Mouse (Mus musculus) left cerebral cortex, adult 2 months (tissue): ENCODE measurements around the gene Zfp931. TPM values are rescaled to one million over a fixed set of nuclear protein-coding genes. Genes with fewer than 3 reads are reported as not detected.
"Not testable (repeated sequence)": the region's sequence is repeated elsewhere in the genome, so short reads cannot be mapped to it uniquely, and the experiment has no call there.

Experiments used
- DNase-seq, 2 experiments: peaks; one replicate each; pipeline ENCODE4 v3.0.0; 2021 to 2022; ENCODE audit warnings: low spot score in 2 of 2, mixed read lengths in 1 of 2; ENCODE audit errors: extremely low spot score in 1 of 2
- H3K27ac ChIP-seq: fragments of 200-600 bp; 2 replicates; pipeline ENCODE4 v1.8.1; 2022
- H3K4me3 ChIP-seq: fragments of 200-600 bp; 2 replicates; pipeline ENCODE4 v1.8.1; 2022
- CTCF ChIP-seq: fragments of 200-600 bp; IDR thresholded peaks from 2 replicates; pipeline ENCODE4 v1.8.1; 2022; ENCODE audit warnings: antibody characterized with exemption, mild to moderate bottlenecking, moderate library complexity
- intact Hi-C: fragments of 180-260 bp; cut with DNase I; formaldehyde crosslinking; loops from one replicate; pipeline ENCODE4 v1.15.1; 2025
- total RNA-seq, 2 experiments: library from RNA; stranded (reverse); gene quantifications; 2 replicates each; pipeline ENCODE4 v1.2.3; 2021

Zfp931 gene
- total RNA-seq, 2 experiments from 2014 or later: 21.3 to 21.4 TPM

DNA sequence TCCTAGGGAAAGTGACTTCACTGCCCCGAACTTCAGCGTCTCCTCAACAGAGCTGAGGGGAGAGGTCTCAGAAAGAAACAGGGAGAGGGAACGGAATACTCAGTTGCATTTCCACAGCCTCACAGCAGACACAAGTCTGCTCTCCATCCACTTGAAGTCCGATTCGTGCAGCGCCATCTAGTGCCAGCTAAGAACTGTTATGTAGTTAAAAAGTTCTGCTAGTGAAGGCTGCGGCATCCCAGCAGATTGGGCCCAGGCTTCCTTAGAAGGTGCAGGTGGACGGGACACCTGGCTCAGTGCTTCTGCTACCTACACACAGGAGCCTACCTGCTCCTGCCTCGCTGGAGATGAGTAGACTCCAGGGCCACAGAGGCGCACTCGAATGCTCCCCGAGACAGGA lies 39.7 kb upstream of the Zfp931 start:
- Histone ChIP-seq H3K27ac (no peak overlapping the region), H3K4me3 (no peak overlapping the region)
- TF ChIP-seq CTCF: peak; percentile 77
- DNase-seq: peak; percentile 65 to 66
- intact Hi-C loops: loop anchor here (5.0 kb wide), 1 partner anchor 219 kb away; no protein-coding TSS in a partner anchor

DNA sequence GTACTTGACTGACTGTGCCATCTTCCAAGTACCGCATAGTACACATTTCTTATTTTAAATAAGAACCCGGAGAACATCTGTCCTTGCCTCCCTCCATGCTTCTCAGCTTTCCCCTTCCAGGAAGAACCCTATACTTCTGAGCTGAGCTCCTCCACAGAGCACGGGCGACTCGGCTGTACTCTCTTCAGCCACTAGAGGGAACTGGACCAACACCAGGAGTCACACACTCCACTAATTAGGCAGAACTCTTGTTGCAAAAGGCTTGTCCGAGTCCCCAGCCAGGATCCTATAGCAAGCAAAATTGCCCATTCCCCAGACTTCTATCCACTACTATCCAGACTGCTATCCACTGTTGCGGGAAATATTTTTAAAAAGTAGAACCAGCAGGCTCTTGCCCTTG lies 23.7 kb upstream of the Zfp931 start:
- intact Hi-C loops: no loop called here
- Histone ChIP-seq H3K27ac (no peak overlapping the region), H3K4me3 (no peak overlapping the region)
- DNase-seq: peak; percentile 71 to 75
- TF ChIP-seq CTCF: peak; percentile 90

DNA sequence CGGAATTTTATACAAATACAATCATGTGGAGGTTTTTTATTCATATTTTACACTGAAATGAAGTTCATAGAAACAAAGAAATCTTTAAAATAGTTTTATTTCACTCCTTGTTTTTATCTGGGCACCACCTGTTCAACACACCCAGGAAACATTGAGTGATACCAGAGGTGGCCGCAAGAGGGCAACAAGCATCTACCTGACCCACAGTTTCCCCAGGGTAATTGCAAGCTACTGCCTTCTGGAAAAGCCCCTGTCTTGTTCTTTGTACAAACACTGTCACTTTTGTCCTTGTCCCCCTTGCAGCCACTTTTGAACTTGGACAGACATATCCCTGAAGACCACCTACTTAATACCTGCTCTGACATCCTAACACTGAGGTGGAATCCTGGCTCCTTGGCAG lies 19.7 kb upstream of the Zfp931 start:
- intact Hi-C loops: no loop called here
- no peak overlapping the region for H3K27ac ChIP-seq
- DNase-seq: peak; percentile 65 to 79
- H3K4me3 ChIP-seq: no peak overlapping the region
- TF ChIP-seq CTCF: peak; percentile 84

DNA sequence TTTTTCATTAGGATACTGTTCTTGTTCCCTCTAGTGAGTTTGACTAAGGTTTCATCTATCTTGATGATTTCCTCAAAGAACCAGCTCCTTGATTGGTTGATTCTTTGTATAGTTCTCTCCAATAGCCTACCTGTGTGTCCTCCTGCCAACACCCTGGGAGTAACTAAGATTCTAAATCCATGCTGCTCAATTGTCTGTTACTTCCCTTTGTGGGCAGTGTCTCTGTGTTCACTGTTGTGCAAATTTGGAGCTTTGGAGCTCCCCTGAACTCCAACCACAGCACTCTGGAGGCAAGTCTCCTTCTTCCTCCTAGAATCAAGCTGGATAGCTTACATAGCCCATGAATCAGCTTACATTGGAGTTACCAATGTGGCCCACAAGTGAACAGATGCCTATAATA lies 11.3 kb upstream of the Zfp931 start:
- TF ChIP-seq CTCF: no peak
- intact Hi-C loops: no loop called here
- Histone ChIP-seq H3K27ac (no peak overlapping the region), H3K4me3 (no peak overlapping the region)
- no peak for DNase-seq

DNA sequence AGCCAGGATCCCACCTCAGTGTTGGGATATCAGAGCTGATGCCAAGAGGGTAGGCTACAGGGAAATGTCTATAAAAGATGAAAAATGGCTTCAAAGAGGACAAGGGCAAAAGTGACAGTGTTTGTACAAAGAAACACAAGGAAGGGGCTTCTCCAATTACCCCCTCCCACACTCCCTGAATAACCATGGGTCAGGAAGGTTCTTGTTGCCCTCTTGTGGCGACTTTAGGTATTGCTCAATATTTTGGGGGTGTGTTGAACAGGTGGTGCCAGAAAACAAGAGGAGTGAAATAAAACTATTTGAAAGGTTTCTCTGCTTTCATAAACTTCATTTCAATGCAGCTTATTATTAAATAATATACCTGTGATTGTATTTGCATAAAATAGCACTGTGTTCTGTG lies 20.1 kb downstream of the Zfp931 start:
- no peak overlapping the region for H3K27ac ChIP-seq
- H3K4me3 ChIP-seq: no peak overlapping the region
- TF ChIP-seq CTCF: peak; percentile 76
- intact Hi-C loops: no loop called here
- DNase-seq: peak; percentile 34 to 43

DNA sequence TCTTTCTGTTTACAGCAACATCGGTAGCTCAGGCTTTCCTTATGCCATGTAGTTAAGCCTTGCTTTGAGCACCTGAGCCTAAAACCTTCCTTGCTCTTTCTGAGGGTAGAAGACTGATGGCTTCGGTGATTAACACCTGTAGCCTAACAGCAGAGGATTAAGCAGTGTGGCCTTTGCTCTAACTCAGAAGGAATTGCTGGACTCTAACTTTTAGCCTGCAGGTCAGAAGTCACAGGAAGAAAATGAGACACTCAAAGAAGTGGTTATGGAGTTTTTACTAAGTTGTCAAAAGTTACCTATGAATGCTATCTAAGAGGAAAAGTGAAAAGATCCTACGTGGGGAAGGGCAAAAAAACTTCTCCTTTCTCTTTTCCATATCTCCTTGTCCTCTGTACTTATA lies 50.7 kb downstream of the Zfp931 start:
- intact Hi-C loops, H3K27ac ChIP-seq, H3K4me3 ChIP-seq, DNase-seq: not testable (repeated sequence)

DNA sequence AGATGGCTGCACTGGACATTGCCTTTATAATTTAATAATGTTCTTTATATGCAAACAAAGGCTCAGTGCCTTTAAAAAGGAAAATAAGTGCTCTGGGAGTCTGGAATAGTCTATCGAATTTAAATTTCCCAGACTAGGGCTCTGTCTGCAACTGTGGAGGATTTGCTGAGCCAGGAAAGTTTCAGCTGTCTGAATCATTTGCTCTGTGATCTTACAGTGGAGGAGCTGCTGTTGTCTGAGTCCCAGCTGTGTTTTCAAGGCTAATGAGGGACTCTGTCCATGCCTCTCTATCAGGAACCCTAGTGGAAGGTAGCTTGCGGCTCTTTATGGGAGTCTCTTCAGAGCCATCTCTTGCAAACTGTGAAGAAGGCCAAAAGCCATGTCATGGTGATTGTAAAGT lies 54.4 kb downstream of the Zfp931 start:
- DNase-seq, intact Hi-C loops, H3K27ac ChIP-seq: not testable (repeated sequence)
- H3K4me3 ChIP-seq: peak overlapping the region; percentile 72

DNA sequence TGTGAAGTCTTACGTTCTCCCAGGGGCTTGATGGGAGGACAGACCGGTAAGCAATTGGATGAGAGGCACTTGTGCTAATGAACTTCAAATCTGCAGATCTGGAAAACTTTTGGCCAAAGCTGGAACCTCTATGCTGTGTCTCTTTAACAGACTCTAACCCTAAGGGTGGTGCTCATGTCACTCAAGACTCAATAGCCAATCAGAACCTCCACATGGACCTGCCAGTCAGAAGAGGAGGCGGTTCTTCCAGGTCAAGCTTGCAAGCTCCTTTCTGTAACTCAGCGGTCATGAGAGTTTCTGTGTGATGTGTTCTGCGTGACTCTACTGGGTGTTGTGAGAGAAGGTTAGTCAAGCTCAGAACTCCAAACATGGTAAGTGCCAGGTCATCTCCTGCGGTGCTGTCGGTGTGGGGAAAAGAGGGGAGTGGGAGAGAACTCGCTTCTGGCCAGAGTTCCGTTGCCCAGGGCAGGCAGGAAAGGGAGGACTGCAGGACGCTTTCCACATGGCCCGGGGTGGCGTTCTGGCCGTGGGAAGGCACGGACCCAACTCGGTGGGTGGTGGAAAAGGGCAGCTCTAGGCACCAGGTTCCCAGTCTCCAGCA lies 55.2 kb downstream of the Zfp931 start, which contains the start of gene Zfp971:
Zfp971 (plus strand) TSS at position 274 of the 601 bp plus-strand sequence.
- H3K4me3 ChIP-seq: peak within 1 kb of the TSS; percentile 72
- intact Hi-C loops, H3K27ac ChIP-seq: not testable (repeated sequence)
- peak; percentile 41 to 54 for DNase-seq

DNA sequence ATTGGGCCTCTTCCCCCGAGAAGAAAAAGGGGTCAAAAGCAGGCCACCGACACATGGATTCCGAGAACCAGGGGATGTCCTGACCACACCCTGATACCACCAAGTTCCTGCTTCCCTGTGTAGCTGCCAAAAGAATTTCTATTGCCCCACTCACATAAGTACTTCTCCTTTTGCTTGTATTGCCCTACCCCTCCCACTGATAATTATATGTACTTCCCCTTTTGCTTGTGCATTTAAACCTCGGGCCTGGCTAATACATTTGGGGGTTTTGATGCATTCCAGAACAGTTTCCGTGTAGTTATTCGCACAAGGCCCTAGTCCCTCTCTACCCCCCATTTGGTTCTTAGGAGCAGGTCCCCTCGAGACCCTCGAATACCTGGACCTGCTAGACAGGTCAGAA lies 57.5 kb downstream of the Zfp931 start:
- H3K27ac ChIP-seq, H3K4me3 ChIP-seq, intact Hi-C loops, DNase-seq: not testable (repeated sequence)

DNA sequence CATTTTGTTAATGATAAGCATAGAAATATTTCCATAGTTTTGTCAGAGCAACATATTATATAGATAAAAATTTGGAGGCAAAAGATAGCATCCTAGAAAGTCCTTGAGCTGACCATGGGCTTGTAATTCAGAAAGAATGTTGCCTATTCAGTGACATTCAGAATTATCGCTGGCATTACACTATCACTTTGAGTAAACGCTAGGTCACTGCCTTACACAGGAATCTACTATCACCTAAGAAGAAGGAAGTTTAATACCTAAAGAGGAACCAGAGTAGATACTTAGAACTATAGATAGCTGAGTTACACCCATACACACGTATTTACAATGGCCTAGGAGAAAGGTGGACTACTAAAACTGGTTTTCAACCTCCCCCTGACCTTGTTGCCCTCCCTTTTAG lies 58.8 kb downstream of the Zfp931 start:
- H3K4me3 ChIP-seq, DNase-seq, H3K27ac ChIP-seq, intact Hi-C loops: not testable (repeated sequence)

Other genes with a start within 250 kb of the Zfp931 start
- gene Gm14325, start 238.1 kb downstream of the Zfp931 start, total RNA-seq: 100 to 1,000 TPM; 126 to 137 TPM
- 1 to 10 TPM; 6.1 to 7.2 TPM for gene Gm14327, start 181.4 kb downstream of the Zfp931 start, total RNA-seq
- 1 to 10 TPM; 1.1 to 1.7 TPM for gene Zfp972, start 152.9 kb downstream of the Zfp931 start, total RNA-seq
- 10 to 100 TPM; 60.8 to 60.9 TPM for gene Gm14326, start 121.2 kb downstream of the Zfp931 start, total RNA-seq
- 10 to 100 TPM; 27.8 to 28.5 TPM for gene Zfp971, start 55.2 kb downstream of the Zfp931 start, total RNA-seq
- gene Phactr3, start 40.5 kb upstream of the Zfp931 start, total RNA-seq: 100 to 1,000 TPM; 143 to 156 TPM